Mouse (Mus musculus): ENCODE data around the gene Bcl2l1.

The Bcl2l1 gene

DNA sequence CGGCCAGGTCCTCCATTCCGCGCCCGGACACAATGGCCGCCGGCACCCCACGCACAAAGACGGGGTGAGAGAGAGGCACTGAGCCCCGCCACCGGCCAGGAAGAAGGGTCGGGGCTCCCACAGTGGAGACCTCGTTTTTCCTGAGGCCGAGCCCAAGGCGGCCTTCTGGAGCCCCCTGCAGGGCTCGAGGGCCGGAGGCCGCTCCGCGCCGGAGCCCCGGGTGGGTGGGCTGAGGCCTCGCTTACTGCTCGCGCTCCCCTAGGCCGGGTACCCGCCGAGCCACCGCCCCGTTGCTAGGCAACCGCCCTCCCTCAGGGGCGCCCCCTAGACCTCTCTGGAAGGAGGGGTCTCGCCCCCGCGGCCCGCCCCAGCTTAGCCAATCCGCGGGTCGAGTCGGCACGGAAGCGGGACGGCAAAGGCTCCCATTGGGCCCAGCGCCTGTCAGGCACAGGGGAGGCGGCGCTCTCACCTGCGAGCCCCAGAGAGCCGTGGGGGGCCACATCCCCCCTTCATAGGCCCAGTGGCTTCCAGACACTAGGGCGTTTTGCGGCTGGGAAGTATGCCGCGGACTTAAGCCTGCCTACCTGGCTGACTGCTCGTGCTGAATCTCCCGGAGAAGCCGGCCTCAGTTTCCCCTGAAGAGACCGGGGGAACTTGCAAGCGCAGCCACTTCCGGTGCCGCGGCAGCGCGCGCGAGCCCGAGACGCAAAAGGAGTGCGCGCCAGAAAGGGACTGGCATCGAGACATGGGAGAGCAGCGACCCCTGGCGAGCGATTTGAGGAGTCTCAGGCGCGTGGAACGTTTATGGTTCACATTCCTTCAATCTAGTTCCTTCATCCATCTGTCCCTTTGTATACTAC lies at the start of gene Bcl2l1:
Gene Bcl2l1, minus strand, starts transcription at position 710 of the 860 bp plus-strand sequence.
- peak; percentile 99 for DNase-seq (ENCODE audit: low read depth, low spot score)

DNA sequence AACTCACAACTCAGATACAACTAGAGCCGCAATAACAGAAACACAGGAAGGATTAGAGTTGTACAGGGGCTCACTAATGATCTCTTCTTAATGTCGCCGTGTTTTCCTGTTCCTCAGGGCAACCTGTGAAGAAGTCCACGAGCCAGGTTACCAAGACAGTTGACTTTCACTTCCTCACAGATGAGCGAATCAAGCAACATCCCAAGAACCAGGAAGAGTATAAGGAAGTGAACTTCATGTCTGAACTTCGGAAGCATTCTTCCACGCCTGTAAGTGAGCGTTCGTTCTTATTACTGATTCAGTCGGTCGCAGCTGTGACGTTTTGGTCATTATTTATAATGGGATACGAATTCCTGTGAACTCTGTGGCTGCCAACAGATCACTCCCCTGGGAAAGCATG lies 49.4 kb upstream of the Bcl2l1 start:
- DNase-seq (ENCODE audit: low read depth, low spot score), result no peak

GRCm38 (mm10) chr2:152878239-152878638 lies 46.7 kb upstream of the Bcl2l1 start:
- no peak for DNase-seq (ENCODE audit: low read depth, low spot score)

DNA sequence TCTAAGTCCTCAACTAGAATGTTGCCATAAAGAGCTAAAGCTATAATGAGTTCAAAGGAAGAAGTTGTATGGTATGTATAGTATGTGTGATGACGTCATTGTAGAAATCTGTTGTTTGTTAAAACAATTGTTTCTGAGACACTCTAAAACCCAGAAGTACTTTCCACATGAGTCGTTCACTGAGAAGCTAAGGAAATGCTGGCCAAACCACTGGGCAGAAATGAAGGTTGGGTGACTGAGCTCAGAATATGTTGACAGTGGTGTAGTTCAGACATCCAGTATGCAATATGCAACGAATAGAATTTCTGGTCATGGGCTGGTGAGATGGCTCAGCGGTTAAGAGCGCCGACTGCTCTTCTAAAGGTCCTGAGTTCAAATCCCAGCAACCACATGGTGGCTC lies 31.8 kb upstream of the Bcl2l1 start:
- DNase-seq (ENCODE audit: low read depth, low spot score), result no peak

- DNase-seq (ENCODE audit: low read depth, low spot score), result no peak
Measured at GRCm38 (mm10) chr2:152862638-152863037, 31.1 kb upstream of the Bcl2l1 start.

- no peak for DNase-seq (ENCODE audit: low read depth, low spot score)
Measured at GRCm38 (mm10) chr2:152861891-152862290, 30.4 kb upstream of the Bcl2l1 start.

- no peak for DNase-seq (ENCODE audit: low read depth, low spot score)
Measured at GRCm38 (mm10) chr2:152859501-152859900, 28.0 kb upstream of the Bcl2l1 start.

GRCm38 (mm10) chr2:152848466-152848865 lies 16.9 kb upstream of the Bcl2l1 start:
- DNase-seq (ENCODE audit: low read depth, low spot score), result no peak

GRCm38 (mm10) chr2:152847815-152848302 lies 16.3 kb upstream of the Bcl2l1 start, which contains the start of gene Tpx2:
Gene Tpx2, plus strand, starts transcription at chr2:152847964.
- DNase-seq (ENCODE audit: low read depth, low spot score), result peak; percentile 99

- DNase-seq (ENCODE audit: low read depth, low spot score), result no peak
Measured at GRCm38 (mm10) chr2:152847057-152847814, 15.7 kb upstream of the Bcl2l1 start.

DNA sequence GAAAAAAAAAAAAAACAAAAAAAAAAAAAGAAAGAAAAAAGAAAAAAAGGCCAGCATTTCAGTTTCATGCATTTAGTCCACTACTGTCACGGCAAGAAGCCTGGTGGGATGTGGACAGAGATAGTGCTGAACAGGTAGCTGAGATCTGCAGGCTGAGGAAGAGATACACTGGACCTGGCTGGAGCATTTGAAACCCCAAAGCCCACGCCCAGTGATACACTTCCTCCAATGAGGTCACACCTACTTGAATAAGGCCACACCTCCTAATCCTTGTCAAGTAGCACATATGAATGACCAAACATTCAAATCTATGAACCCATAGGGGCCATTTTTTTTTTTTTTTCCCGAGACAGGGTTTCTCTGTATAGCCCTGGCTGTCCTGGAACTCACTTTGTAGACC lies 11.2 kb upstream of the Bcl2l1 start:
- no peak for DNase-seq (ENCODE audit: low read depth, low spot score)

- DNase-seq (ENCODE audit: low read depth, low spot score), result no peak
Measured at GRCm38 (mm10) chr2:152839256-152839655, 7.7 kb upstream of the Bcl2l1 start.

DNA sequence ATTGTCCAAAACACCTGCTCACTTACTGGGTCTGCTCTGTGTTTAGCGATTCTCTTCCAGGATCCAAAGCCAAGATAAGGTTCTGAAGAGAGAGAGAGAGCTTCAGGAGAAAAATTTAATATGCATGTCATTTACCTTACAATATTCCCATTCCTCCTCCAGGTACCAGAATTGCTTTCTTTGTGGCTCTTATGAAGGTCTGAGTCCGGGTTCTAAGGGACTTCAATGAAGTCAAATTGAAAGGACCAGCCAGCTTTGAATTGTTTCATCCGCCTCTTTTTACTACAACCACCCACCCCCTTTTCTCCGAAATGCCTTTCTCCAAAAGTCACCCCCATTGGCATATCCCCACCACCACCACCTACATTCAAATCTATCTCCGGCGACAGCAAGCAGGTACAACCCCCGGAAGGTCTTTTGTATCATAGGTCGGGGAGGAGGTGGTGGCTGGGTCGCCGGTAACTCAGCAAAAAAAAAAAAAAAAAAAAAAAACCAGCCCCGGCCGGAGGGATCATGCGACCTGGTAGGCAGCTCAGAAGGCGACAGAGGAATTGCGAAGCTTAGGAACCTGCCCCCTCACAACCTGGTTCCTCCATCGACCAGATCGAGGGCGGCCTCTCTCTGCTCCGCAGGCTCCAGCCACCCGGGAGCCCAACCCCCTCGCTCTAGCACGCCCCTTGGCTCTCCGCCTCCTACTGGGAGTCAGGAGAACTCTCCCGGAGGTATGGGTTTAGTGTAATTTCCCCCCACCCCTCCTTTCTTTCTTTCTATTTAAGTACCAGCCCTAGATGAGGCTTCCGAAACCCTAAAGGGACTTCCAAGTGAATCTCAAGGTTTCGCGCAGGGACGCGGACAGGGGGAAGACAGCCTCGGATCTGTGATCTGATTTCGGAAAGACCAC lies 1.3 kb downstream of the Bcl2l1 start:
- DNase-seq (ENCODE audit: low read depth, low spot score), result peak; percentile 88

GRCm38 (mm10) chr2:152829367-152829881 lies 2.1 kb downstream of the Bcl2l1 start:
- no peak for DNase-seq (ENCODE audit: low read depth, low spot score)

DNA sequence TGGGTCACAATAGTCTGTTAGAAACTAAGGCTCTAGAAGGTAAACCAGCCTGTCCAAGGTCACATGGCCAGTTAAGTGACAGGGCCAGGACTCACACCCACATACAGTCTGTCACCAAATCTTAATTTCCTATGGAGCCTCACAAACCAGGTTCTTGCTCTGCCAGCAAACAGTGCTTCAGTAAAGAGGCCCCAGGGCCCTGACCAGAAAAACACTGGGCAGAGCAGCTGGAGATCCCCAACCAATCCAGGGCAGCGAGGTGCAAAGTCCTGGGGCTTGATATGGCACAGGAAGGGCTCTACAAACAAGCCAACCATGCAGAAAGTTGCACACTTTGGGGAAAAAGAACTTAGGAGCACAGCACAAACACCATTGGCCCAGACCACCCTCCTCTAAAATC lies 3.0 kb downstream of the Bcl2l1 start:
- no peak for DNase-seq (ENCODE audit: low read depth, low spot score)

- DNase-seq (ENCODE audit: low read depth, low spot score), result no peak
Measured at GRCm38 (mm10) chr2:152828011-152828370, 3.5 kb downstream of the Bcl2l1 start.

DNA sequence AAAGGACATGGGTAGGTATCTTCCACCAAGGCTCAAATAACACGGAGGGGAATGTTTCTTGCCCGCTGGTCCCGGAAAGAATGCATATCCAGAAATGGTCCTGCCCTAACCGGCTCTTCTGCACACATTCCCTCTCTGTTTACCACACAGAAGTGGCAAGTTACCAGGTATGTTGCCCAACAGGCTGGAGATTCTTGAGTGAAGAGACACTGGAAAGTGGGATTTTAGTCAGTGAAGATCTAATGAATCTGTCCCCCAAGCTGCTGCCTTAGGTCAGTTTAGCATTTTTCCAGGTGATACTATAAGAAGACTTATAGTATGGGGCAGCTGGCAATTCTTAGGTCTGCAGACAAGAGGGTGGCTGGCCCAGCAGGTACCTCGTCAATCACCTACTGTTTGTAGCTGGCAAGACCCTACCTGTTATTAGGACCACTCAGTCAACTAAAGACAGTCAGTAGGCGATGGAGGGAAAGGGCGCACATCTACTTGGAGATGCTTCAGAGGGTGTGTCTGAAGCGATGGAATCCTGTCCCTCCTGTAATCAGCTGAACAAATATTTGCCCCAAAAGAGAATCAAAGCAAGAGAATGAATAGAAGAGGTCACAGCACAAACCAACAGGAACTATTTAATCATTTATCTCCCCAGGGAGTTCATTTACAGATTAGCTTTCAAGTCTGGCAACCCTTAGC lies 4.1 kb downstream of the Bcl2l1 start:
- DNase-seq (ENCODE audit: low read depth, low spot score), result no peak

- DNase-seq (ENCODE audit: low read depth, low spot score), result no peak
Measured at GRCm38 (mm10) chr2:152826481-152826880, 5.0 kb downstream of the Bcl2l1 start.

GRCm38 (mm10) chr2:152825713-152826112 lies 5.8 kb downstream of the Bcl2l1 start:
- no peak for DNase-seq (ENCODE audit: low read depth, low spot score)

- no peak for DNase-seq (ENCODE audit: low read depth, low spot score)
Measured at GRCm38 (mm10) chr2:152825168-152825697, 6.3 kb downstream of the Bcl2l1 start.
